Mouse (Mus musculus): ENCODE measurements around the gene Sdccag8.
"Not testable (repeated sequence)": the region's sequence is repeated elsewhere in the genome, so short reads cannot be mapped to it uniquely, and the experiment has no call there.

Sdccag8 gene

DNA sequence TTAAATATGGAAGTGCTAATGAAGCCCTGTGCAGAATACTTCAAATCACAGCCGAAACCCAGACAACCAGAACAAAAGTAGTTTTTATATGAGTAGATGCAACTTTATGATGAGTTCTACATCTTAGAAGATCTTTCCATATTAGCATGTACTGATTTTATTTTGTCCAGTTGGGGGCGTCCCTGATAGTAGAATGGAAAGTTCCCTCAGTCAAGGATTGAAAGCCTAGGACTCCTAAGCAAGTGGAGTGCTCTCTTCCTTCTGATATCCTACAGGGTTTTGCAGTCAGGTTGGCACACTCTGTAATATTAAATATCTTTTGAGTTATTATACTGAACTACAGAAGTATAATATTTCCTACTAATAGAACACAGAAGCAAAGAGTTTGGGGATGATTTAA is 64.5 kb downstream of the Sdccag8 start:
- no peak for DNase-seq (ENCODE audit: low spot score)

DNA sequence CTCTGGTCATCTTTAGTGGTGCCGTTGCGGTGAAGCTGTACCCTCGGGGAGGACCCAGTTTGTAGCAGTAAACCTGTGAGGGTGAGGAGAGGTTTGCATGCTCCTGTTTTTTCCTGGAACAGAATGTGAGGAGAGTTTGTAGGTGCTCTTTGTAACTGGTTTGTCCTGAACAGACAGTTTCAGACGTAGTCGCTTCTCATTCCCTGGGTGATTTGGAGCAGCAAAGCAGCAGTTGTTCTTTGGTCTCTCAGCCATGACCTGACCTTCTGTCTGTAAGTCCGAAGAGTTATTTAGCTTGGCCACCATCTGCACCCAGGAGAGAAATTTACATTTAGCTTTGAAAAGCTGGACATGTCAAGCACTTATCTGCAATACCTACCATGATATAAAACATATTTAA is 65.2 kb downstream of the Sdccag8 start:
- no peak for DNase-seq (ENCODE audit: low spot score)

- no peak for DNase-seq (ENCODE audit: low spot score)
Observed at GRCm38 (mm10) chr1:176880101-176880500, 65.6 kb downstream of the Sdccag8 start.

- no peak for DNase-seq (ENCODE audit: low spot score)
Observed at GRCm38 (mm10) chr1:176880943-176881342, 66.5 kb downstream of the Sdccag8 start.

DNA sequence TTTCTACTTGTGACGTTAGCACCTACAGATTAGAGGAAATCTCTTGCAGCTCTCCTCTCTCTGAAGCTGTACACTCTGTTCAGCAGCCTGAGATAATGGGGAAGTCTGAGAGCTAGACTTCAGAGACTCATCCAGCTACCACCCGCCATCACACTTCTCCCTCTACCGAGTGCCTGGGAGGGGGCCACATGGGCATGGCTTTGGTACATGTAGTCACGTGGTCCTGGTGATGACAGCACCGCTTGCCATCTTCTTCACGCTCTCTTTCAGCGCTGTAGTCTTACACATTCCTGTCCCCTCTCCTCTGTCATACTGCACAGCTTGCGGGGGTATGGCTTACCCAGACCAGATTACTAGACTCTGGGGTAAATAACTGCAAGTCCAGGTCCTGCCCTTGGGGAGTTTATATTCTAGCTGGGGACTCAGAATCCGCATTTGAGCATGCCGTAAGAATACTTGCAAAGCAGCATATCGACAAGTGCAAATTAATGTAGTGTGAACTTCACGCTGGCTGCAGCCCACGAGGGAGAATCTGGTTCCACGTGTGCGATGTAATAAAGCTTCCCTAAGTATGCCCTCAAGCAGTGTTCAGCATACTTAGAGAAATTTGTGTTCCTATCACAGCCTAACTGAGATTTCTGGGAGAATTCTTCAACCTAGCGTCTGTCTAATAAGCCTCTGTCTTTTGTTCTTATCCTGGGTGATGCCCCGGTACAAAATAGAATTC is 70.9 kb downstream of the Sdccag8 start:
- DNase-seq (ENCODE audit: low spot score), result no peak

GRCm38 (mm10) chr1:176886002-176886401 is 71.5 kb downstream of the Sdccag8 start:
- no peak for DNase-seq (ENCODE audit: low spot score)

- no peak for DNase-seq (ENCODE audit: low spot score)
Observed at GRCm38 (mm10) chr1:176903741-176904140, 89.3 kb downstream of the Sdccag8 start.

DNA sequence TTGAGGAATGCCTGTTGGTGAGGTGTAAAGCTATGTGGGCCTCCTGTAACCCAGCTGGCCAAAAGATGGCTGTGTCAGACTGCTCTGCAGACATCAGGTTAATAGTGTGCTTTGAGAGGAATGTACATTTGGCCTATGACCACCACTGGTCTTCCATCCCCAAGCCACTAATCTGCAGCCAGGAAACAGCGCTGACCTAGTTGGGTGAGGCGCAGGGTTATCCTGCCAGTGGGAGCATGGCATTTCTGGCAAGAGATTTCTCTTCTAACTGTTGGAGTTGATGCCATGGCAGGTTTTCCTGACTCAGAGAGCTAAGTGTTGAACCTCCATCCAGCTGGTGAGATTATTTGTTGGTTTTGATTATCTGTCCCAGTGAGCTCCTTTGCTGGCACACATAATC is 101.5 kb downstream of the Sdccag8 start:
- DNase-seq (ENCODE audit: low spot score), result no peak

DNA sequence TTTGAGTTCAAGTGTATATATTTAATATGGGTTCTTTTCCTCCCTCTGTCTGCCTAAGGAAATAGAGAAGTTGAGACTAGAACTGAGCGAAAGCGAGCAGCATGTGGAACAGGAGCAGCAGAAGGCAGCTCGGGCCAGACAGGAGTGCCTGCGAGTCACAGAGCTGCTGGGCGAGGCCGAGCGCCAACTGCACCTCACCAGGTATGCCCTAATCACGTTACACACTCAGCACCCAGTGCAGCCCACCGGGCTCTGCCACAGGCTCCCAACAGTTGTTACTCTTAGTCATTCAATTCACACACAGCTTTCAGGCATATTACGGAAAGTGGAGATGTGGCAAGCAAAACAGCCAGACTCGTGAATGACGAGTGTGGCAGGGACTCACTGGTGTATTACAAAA is 105.0 kb downstream of the Sdccag8 start:
- DNase-seq (ENCODE audit: low spot score), result no peak

GRCm38 (mm10) chr1:176922842-176923241 is 108.4 kb downstream of the Sdccag8 start:
- DNase-seq (ENCODE audit: low spot score), result no peak

GRCm38 (mm10) chr1:176926009-176926408 is 111.5 kb downstream of the Sdccag8 start:
- no peak for DNase-seq (ENCODE audit: low spot score)

DNA sequence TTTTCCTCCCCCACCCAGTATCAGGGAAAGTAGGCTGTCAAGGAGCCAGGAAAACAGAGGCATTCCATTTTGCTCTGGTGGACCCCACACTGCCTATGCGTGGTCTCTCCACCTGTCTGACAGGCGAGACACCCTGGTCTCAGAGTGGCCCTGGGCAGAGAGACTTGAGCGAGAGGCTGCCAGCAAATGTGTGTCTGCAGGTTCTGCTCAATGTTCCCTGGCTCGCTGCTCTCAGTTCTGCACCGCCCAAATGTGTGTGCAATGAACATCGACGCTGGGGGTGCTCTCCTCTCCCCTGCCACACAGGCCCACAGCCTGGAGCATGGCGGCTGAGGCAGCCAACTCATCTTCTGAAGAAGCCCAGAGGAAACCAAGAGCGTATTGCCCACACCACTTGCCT is 112.9 kb downstream of the Sdccag8 start:
- no peak for DNase-seq (ENCODE audit: low spot score)

DNA sequence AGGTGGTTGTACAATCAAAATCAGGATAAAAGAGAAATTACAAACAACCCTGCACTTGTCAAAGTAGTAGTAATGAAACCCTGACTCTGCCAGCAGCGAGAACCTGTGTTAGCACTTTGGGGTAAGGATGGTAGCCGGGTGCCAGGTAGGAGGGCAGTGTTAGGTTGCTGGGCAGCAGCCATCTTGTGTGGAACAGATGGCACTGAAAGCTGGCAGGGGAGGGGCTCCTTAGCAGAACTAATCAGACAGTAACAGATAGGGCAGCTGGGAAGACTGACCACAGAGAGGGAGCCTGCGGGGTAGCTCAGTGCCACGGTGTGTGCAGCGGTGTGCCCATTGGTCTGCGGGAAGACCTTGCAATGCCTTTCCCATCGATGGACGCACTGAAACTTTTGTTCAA is 115.2 kb downstream of the Sdccag8 start:
- no peak for DNase-seq (ENCODE audit: low spot score)

- DNase-seq (ENCODE audit: low spot score), result no peak
Observed at GRCm38 (mm10) chr1:176930574-176930973, 116.1 kb downstream of the Sdccag8 start.

GRCm38 (mm10) chr1:176930981-176931500 is 116.6 kb downstream of the Sdccag8 start:
- DNase-seq (ENCODE audit: low spot score), result no peak

- DNase-seq (ENCODE audit: low spot score), result no peak
Observed at GRCm38 (mm10) chr1:176931511-176931910, 117.1 kb downstream of the Sdccag8 start.

- DNase-seq (ENCODE audit: low spot score), result no peak
Observed at GRCm38 (mm10) chr1:176932320-176932950, 118.0 kb downstream of the Sdccag8 start.

DNA sequence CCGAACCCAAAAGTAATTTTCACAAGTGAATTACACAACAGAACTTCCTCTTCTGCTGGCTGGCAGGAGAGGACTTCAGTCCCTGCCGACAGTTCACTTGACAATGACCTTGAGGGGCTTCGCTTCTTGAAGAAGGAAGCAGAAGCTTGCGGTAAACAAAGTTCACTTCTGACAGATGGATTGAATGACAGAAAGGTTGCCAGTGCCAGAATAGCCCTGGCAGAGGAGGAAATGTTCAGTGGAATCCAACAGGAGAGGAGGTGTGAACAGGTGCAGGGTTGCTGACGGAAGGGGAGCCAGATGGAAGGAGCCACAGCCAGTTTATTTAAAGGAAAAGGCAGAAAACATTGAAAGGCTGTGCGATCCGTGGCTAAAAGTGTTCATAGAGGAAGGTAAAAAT is 118.9 kb downstream of the Sdccag8 start:
- DNase-seq (ENCODE audit: low spot score), result no peak

- no peak for DNase-seq (ENCODE audit: low spot score)
Observed at GRCm38 (mm10) chr1:176934043-176934762, 119.7 kb downstream of the Sdccag8 start.

DNA sequence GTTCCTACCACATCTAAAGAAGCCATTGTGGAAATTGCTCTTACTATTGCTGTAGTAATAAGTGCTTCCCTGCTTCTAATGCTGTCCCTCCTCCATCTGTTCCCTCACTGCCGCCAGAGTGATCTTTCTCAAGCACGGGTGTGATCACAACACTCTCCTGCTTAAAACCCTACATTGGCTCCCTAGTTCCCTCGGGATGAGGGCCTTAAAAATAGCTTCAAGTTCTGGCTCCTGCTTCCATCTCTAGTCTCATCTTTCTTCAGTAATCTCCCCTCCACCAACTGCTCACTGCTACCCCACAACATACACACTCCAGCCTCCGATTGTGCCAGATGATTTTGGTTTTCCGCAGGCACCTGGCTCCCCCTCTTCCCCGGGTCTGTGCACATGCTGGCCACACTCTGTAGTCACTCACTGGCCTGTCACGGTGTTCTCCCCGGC is 125.5 kb downstream of the Sdccag8 start:
- DNase-seq (ENCODE audit: low spot score), result no peak

DNA sequence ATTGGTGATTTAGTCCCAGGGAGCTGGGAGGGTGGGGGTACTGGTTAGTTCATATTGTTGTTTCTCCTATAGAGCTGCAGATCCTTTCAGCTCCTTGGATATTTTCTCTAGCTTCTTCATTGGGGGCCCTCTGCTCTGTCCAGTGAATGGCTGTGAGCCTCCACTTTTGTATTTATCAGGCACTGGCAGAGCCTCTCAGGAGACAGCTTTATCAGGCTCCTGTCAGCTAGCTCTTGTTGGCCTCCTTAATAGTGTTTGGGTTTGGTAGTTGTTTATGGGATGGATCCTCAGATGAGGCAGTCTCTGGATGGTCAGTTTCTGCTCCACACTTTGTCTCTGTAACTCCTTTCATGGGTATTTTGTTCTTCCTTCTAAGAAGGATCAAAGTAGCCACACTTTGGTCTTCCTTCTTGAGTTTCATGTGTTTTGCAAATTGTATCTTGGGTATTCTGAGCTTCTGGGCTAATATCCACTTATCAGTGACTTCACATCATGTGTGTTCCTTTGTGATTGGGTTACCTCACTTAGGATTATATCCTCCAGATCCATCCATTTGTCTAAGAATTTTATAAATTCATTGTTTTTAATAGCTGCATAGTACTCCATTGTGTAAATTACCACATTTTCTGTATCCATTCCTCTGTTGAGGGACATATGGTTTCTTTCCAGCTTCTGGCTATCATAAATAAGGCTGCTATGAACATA is 127.0 kb downstream of the Sdccag8 start:
- not testable (repeated sequence) for DNase-seq (ENCODE audit: low spot score)

- DNase-seq (ENCODE audit: low spot score), result no peak
Observed at GRCm38 (mm10) chr1:176943126-176943525, 128.7 kb downstream of the Sdccag8 start.
